Mouse (Mus musculus) E14TG2a.4 (cell line): ENCODE data around the gene Bco1.

Experiments
- H3K27me3 ChIP-seq: 2 replicates; pipeline ENCODE4 v1.6.1; 2014; ENCODE audit warnings: low read length, control low read depth; ENCODE audit not compliant: insufficient read depth
- H3K36me3 ChIP-seq: 2 replicates; pipeline ENCODE4 v1.6.1; 2014; ENCODE audit warnings: low read length, control low read depth; ENCODE audit not compliant: insufficient read depth
- H3K4me1 ChIP-seq: replicated peaks from 2 replicates; pipeline ENCODE4 v1.6.1; 2014; ENCODE audit warnings: low read depth, low read length, control low read depth
- H3K4me3 ChIP-seq: replicated peaks from 2 replicates; pipeline ENCODE4 v1.5.1; 2014; ENCODE audit warnings: mild to moderate bottlenecking, low read length
- H3K9me3 ChIP-seq: 2 replicates; pipeline ENCODE4 v1.6.1; 2014; ENCODE audit warnings: low read length, control low read depth
- CTCF ChIP-seq: conservative IDR thresholded peaks from 2 replicates; pipeline ENCODE4 v1.5.1; 2014; ENCODE audit warnings: low read length
- NANOG ChIP-seq: IDR thresholded peaks from 2 replicates; pipeline ENCODE4 v1.6.1; 2014; ENCODE audit warnings: borderline replicate concordance, low read length, mixed read lengths
- POU5F1 ChIP-seq: IDR thresholded peaks from 2 replicates; pipeline ENCODE4 v1.6.1; 2014; ENCODE audit warnings: low read length, borderline replicate concordance

Gene Bco1

GRCm38 (mm10) chr8:117061180-117061880, 34.3 kb upstream of the Bco1 start:
- Histone ChIP-seq H3K9me3 (no peaks in the 10 kb centered on the region), H3K4me1 (peaks cover 27% of the 10 kb centered on the region), H3K27me3 (peaks cover 37% of the 10 kb centered on the region), H3K4me3 (no peak overlapping the region), H3K36me3 (no peaks in the 10 kb centered on the region)
- TF ChIP-seq NANOG (no peak), CTCF (no peak), POU5F1 (no peak)

DNA sequence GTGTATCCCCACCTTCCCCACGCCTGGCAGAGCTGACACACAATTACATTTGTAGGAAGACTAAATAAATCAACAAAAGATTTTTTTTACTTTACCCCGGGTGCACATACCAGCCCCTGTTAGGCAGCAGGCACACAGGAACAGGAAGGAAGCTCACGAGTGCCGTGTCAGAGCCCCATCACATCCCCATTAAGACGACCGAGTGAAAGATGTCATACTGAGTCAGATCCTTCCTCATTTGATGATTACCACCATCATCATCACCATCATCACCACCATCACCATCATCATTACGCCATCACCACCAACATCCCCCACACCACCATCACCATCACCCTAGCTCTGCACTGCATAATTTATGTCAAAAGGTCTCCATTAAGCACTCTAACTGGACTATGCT, 28.7 kb upstream of the Bco1 start:
- no peaks in the 10 kb centered on the region for H3K9me3 ChIP-seq
- peaks cover 13% of the 10 kb centered on the region for H3K4me1 ChIP-seq
- no peak overlapping the region for H3K4me3 ChIP-seq
- no peaks in the 10 kb centered on the region for H3K36me3 ChIP-seq
- TF ChIP-seq NANOG (no peak), CTCF (no peak), POU5F1 (no peak)
- H3K27me3 ChIP-seq, result peaks cover 41% of the 10 kb centered on the region

DNA sequence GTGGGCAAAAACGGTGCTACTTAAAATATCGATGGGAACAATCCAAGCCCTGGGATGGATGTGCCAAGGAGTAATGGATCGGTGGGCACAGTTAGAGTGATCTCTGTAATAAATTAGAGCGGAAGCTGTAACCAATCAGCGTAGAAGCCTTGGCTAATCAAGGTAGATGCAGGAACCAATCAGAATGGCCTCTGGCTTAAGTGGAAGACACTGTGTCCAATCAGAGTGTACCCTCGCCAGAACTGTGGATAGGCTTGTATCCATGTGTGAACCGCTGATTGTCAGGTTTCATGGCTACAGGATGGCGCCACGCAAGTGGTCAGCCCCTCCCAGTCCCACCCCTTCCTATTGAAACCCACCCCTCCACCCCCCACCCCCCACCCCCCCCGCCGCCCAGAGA, 28.3 kb upstream of the Bco1 start:
- H3K4me1 ChIP-seq, result peaks cover 13% of the 10 kb centered on the region
- H3K4me3 ChIP-seq, result no peak overlapping the region
- H3K36me3 ChIP-seq, result no peaks in the 10 kb centered on the region

DNA sequence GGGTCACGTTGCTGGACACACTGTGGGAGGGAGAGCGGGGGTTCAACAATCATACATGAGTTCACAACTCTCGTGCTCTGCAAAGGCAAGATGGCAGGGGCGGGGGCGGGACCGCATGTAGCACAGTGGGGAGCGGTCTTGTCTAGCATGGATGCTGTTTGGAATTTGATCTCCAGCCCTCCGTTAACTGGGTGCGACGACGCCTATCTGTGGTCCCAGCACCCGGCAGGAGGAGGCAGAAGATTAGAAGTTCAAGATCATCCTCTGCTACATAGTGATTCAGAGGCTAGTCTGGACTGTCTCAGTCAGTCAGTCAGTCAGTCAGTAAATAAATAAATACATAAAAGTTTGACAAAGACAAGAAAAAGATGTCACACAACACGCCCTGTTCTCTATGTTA, 27.4 kb upstream of the Bco1 start:
- no peak for TF ChIP-seq NANOG
- no peak for TF ChIP-seq POU5F1
- TF ChIP-seq CTCF, result no peak
- Histone ChIP-seq H3K4me1 (peaks cover 13% of the 10 kb centered on the region), H3K4me3 (no peak overlapping the region), H3K36me3 (no peaks in the 10 kb centered on the region), H3K9me3 (no peaks in the 10 kb centered on the region), H3K27me3 (peaks cover 41% of the 10 kb centered on the region)

More for the DNA sequence above, 28.3 kb upstream of the Bco1 start:
- Histone ChIP-seq H3K27me3 (peaks cover 41% of the 10 kb centered on the region), H3K9me3 (no peaks in the 10 kb centered on the region)
- no peak for TF ChIP-seq NANOG
- no peak for TF ChIP-seq POU5F1
- no peak for TF ChIP-seq CTCF

GRCm38 (mm10) chr8:117069708-117070107, 25.9 kb upstream of the Bco1 start:
- H3K27me3 ChIP-seq, result peaks cover 27% of the 10 kb centered on the region
- peaks cover 13% of the 10 kb centered on the region for H3K4me1 ChIP-seq
- H3K4me3 ChIP-seq, result no peak overlapping the region
- no peaks in the 10 kb centered on the region for H3K36me3 ChIP-seq
- TF ChIP-seq CTCF (peak; percentile 27), NANOG (no peak)
- no peaks in the 10 kb centered on the region for H3K9me3 ChIP-seq

DNA sequence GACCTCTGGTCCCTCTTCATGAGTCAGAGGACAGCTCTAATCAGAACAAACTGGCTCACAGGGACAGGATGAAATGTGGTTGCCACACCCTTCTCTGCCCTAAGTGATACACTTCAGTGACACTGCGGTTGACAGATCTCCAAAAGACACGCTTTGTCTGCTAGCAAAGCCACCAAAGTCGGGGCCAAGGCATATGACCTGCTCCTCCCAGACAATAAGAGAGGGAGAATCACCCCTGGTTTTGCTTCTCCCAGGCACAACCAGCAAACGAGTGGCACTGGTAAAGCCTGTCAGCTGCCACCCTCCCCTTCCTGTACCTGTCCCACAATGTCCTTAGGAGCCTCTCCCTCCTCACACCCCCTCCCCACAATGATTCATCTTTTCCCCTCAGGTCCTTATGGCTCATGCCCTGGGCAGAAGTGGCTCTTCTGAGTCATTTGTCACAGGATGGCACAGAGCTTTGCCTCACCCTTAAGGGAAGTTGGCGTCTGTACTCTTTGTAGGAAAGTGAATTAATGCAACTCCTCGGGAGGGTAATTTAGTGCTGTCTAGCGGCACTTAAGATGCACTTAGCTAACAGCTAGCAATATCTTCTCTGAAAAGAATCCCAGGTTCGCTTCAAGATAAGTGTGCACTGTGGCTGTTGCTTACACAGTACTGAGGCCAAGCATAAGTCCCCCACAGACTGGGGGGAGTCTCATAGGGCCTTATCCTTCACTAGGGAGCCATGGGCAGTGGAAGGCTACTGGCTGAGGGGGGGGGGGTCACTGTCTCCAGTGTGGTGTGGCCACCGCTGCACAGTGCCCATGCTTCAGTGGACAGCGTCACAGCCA, 21.1 kb upstream of the Bco1 start:
- peaks cover 26% of the 10 kb centered on the region for H3K27me3 ChIP-seq
- H3K4me1 ChIP-seq, result peaks cover 28% of the 10 kb centered on the region
- H3K9me3 ChIP-seq, result no peaks in the 10 kb centered on the region
- H3K4me3 ChIP-seq, result no peak overlapping the region
- TF ChIP-seq CTCF, result no peak
- no peak for TF ChIP-seq NANOG
- TF ChIP-seq POU5F1, result no peak
- H3K36me3 ChIP-seq, result no peaks in the 10 kb centered on the region

DNA sequence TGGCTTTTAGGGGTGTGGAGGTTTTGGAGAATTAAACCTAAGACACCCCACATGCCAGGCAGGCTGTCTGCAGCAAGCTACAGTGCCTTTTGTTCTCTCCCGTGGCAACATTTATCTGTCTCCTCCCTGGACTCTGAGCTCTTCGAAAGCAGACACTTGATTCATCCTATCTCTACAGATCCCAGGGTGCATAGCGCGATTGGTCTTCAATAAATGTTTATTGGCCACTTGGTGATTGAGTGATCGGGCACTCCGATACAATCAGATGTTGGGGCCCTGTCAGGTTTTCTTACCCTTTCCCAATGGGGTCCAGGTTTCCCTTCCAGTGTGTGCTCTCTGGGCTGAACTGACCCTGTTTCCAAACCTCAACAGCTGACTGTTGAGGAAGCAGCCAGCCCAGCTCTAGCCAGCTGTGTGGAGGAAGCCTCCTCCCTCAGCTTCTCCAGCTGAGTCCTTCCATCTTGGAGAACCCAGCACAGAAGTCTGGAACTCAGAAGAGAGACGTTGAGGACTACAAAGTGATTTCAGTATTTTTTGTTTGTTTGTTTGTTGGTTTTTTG, 17.2 kb upstream of the Bco1 start:
- Histone ChIP-seq H3K27me3 (peaks cover 47% of the 10 kb centered on the region), H3K4me1 (peaks cover 41% of the 10 kb centered on the region), H3K36me3 (no peaks in the 10 kb centered on the region), H3K9me3 (no peaks in the 10 kb centered on the region), H3K4me3 (no peak overlapping the region)
- TF ChIP-seq POU5F1 (no peak), NANOG (no peak), CTCF (no peak)

- H3K4me1 ChIP-seq, result peaks cover 41% of the 10 kb centered on the region
- H3K36me3 ChIP-seq, result no peaks in the 10 kb centered on the region
- H3K9me3 ChIP-seq, result no peaks in the 10 kb centered on the region
- no peak for TF ChIP-seq POU5F1
- TF ChIP-seq NANOG, result no peak
- no peak for TF ChIP-seq CTCF
- peaks cover 47% of the 10 kb centered on the region for H3K27me3 ChIP-seq
- no peak overlapping the region for H3K4me3 ChIP-seq
These were observed 16.0 kb upstream of the Bco1 start for GRCm38 (mm10) chr8:117079652-117080051.
